Mouse (Mus musculus): ENCODE measurements around the gene Gm3099. TPM values are rescaled to one million over a fixed set of nuclear protein-coding genes. Genes with fewer than 3 reads are reported as not detected.
"Not testable (repeated sequence)": the region's sequence is repeated elsewhere in the genome, so short reads cannot be mapped to it uniquely, and the experiment has no call there.

Gm3099 gene
- total RNA-seq (2021): not detected
- long read RNA-seq, experiment 1: 0 reads
- long read RNA-seq, experiment 2: 0 reads

DNA sequence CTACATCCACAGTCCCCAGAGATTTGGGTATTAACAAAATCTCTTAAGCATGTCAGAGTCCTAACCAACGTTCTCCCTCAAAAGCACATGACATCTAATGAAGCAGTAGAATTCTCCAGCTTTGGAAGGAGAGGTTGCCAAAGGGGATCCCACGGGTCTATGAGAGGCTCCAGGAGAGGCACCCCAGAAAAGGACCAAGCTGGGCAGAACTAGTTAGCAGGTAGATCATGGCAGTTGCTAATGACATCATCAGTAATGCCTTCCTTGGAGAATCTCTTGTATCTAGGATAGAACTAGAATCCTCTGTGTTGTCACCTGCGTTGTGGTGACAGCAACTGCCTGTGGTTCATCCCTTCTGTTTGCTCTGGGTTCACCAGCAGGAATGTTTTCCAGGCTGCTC lies at the start of gene Gm3099:
TSS of gene Gm3099 (plus strand) at position 301 of the 400 bp plus-strand sequence.
- H3K4me3 ChIP-seq; intact Hi-C loops (cut with DNase I); DNase-seq; H3K27ac ChIP-seq: not testable (repeated sequence)

DNA sequence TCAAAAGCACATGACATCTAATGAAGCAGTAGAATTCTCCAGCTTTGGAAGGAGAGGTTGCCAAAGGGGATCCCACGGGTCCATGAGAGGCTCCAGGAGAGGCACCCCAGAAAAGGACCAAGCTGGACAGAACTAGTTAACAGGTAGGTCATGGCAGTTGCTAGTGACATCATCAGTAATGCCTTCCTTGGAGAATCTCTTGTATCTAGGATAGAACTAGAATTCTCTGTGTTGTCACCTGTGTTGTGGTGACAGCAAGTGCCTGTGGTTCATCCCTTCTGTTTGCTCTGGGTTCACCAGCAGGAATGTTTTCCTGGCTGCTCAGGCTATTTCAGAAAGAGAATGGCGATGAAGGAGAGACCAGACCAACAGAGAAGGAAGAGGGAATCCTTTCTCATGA lies 34.9 kb upstream of the Gm3099 start, which contains the start of gene Gm3095:
TSS of gene Gm3095 (plus strand) at position 301 of the 400 bp plus-strand sequence.
- H3K4me3 ChIP-seq; DNase-seq; intact Hi-C loops (cut with DNase I); H3K27ac ChIP-seq: not testable (repeated sequence)

DNA sequence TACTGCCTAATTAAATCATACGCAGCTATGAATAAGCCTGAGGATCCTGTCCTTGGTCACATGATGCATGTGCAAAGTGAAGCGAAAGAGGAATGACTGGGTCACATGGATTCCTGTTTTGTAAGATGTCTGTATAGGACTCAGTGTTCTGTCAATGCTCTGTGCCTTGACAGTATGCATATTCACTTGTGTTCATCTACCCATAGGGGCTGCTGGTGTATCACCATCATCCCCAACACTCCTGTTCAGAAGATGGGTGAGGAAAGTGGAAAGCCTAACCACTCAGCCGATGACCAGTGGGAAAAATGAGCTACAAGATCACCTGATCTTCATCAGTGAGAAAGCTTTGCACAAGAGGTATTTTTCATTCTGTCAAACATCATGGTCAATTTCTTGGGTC lies 25.4 kb downstream of the Gm3099 start, which contains the start of gene Gm5796:
TSS of gene Gm5796 (plus strand) at position 301 of the 400 bp plus-strand sequence.
- H3K4me3 ChIP-seq; H3K27ac ChIP-seq; intact Hi-C loops (cut with DNase I); DNase-seq: not testable (repeated sequence)

Other genes starting within 250 kb of the Gm3099 start
- gene Gm3002, start 188.3 kb upstream of the Gm3099 start, total RNA-seq (2021): not detected
- gene Gm3033, start 152.1 kb upstream of the Gm3099 start, total RNA-seq (2021): not detected
- gene Gm2916, start 114.2 kb upstream of the Gm3099 start, total RNA-seq (2021): not detected
- not detected for gene Gm3029, start 66.6 kb upstream of the Gm3099 start, total RNA-seq (2021)
- not detected for gene Gm3095, start 34.8 kb upstream of the Gm3099 start, total RNA-seq (2021)
- under 1 TPM in 1 of 2 experiments, not detected in 1; 0.26 TPM for gene Gm5796, start 25.5 kb downstream of the Gm3099 start, total RNA-seq (2021)
- gene Gm3115, start 85.7 kb downstream of the Gm3099 start, total RNA-seq (2021): not detected
- gene Gm8108, start 112.1 kb downstream of the Gm3099 start, total RNA-seq (2021): not detected
- not detected for gene Gm3127, start 166.6 kb downstream of the Gm3099 start, total RNA-seq (2021)
- not detected for gene Gm2974, start 184.2 kb downstream of the Gm3099 start, total RNA-seq (2021)